Mouse (Mus musculus): Measurements from ENCODE around the gene Ints13. TPM values are rescaled to one million over a fixed set of nuclear protein-coding genes. Genes with fewer than 3 reads are reported as not detected.

Ints13 gene
- total RNA-seq, 1 experiment = 69.2 TPM

GRCm38 (mm10) chr6:146514531-146514948, 63.1 kb downstream of the Ints13 start:
- DNase-seq (ENCODE audit: low read depth, low spot score) = no peak
- in situ Hi-C loops (cut with MboI; ENCODE audit: low sequenced_read_pairs in 2 of 2, unreplicated experiment in 2 of 2) = no loop called here
- Histone ChIP-seq H3K27ac (ENCODE audit: insufficient read depth, low read depth, low read length, poor library complexity, severe bottlenecking) (no peak overlapping the region), H3K36me3 (ENCODE audit: control insufficient read depth, insufficient read depth, low read length, poor library complexity, severe bottlenecking) (no peaks in the 10 kb centered on the region), H3K4me1 (ENCODE audit: control insufficient read depth in 2 of 2, insufficient read depth in 2 of 2, low read length in 2 of 2, poor library complexity in 1 of 2) (no peaks in the 10 kb centered on the region), H3K9ac (ENCODE audit: insufficient read depth, low read depth, low read length, poor library complexity, severe bottlenecking) (no peak overlapping the region), H3K4me3 (ENCODE audit: insufficient read depth in 1 of 2, low read depth in 1 of 2, low read length in 2 of 2, poor library complexity in 1 of 2, severe bottlenecking in 1 of 2) (no peak overlapping the region), H3K9me3 (ENCODE audit: control insufficient read depth, insufficient read depth, low read depth, low read length) (no peaks in the 10 kb centered on the region)
- no peak for TF ChIP-seq HCFC1 (IDR thresholded peaks at IDR 0.05; ENCODE audit: borderline replicate concordance, insufficient read depth, low read length)
- no peak for TF ChIP-seq ZC3H11A (IDR thresholded peaks at IDR 0.05; ENCODE audit: borderline replicate concordance, low read depth, low read length)
- no peak for TF ChIP-seq MAFK (IDR thresholded peaks at IDR 0.05; ENCODE audit: insufficient read depth, low read depth, low read length)
- no peak for TF ChIP-seq ZNF384 (IDR thresholded peaks at IDR 0.05; ENCODE audit: low read depth, low read length)
- no peak for TF ChIP-seq CHD2 (IDR thresholded peaks at IDR 0.05; ENCODE audit: low read depth, low read length)

GRCm38 (mm10) chr6:146513899-146514298, 63.7 kb downstream of the Ints13 start:
- Histone ChIP-seq H3K9me3 (ENCODE audit: control insufficient read depth, insufficient read depth, low read depth, low read length) (no peaks in the 10 kb centered on the region), H3K4me3 (ENCODE audit: insufficient read depth in 1 of 2, low read depth in 1 of 2, low read length in 2 of 2, poor library complexity in 1 of 2, severe bottlenecking in 1 of 2) (no peak overlapping the region), H3K36me3 (ENCODE audit: control insufficient read depth, insufficient read depth, low read length, poor library complexity, severe bottlenecking) (no peaks in the 10 kb centered on the region), H3K27ac (ENCODE audit: insufficient read depth, low read depth, low read length, poor library complexity, severe bottlenecking) (no peak overlapping the region), H3K4me1 (ENCODE audit: control insufficient read depth in 2 of 2, insufficient read depth in 2 of 2, low read length in 2 of 2, poor library complexity in 1 of 2) (no peaks in the 10 kb centered on the region), H3K9ac (ENCODE audit: insufficient read depth, low read depth, low read length, poor library complexity, severe bottlenecking) (no peak overlapping the region)
- in situ Hi-C loops (cut with MboI; ENCODE audit: low sequenced_read_pairs in 2 of 2, unreplicated experiment in 2 of 2) = no loop called here
- TF ChIP-seq MAFK (IDR thresholded peaks at IDR 0.05; ENCODE audit: insufficient read depth, low read depth, low read length) = no peak
- no peak for TF ChIP-seq HCFC1 (IDR thresholded peaks at IDR 0.05; ENCODE audit: borderline replicate concordance, insufficient read depth, low read length)
- DNase-seq (ENCODE audit: low read depth, low spot score) = no peak

- no peak for DNase-seq (ENCODE audit: low read depth, low spot score)
- TF ChIP-seq HCFC1 (IDR thresholded peaks at IDR 0.05; ENCODE audit: borderline replicate concordance, insufficient read depth, low read length) (no peak), CHD2 (IDR thresholded peaks at IDR 0.05; ENCODE audit: low read depth, low read length) (no peak), ZNF384 (IDR thresholded peaks at IDR 0.05; ENCODE audit: low read depth, low read length) (no peak), ZC3H11A (IDR thresholded peaks at IDR 0.05; ENCODE audit: borderline replicate concordance, low read depth, low read length) (no peak), MAFK (IDR thresholded peaks at IDR 0.05; ENCODE audit: insufficient read depth, low read depth, low read length) (no peak)
Observed at GRCm38 (mm10) chr6:146513384-146513783, 64.3 kb downstream of the Ints13 start.

GRCm38 (mm10) chr6:146511511-146511910, 66.1 kb downstream of the Ints13 start:
- Histone ChIP-seq H3K9ac (ENCODE audit: insufficient read depth, low read depth, low read length, poor library complexity, severe bottlenecking) (no peak overlapping the region), H3K4me3 (ENCODE audit: insufficient read depth in 1 of 2, low read depth in 1 of 2, low read length in 2 of 2, poor library complexity in 1 of 2, severe bottlenecking in 1 of 2) (no peak overlapping the region), H3K27ac (ENCODE audit: insufficient read depth, low read depth, low read length, poor library complexity, severe bottlenecking) (no peak overlapping the region), H3K36me3 (ENCODE audit: control insufficient read depth, insufficient read depth, low read length, poor library complexity, severe bottlenecking) (no peaks in the 10 kb centered on the region), H3K9me3 (ENCODE audit: control insufficient read depth, insufficient read depth, low read depth, low read length) (no peaks in the 10 kb centered on the region), H3K4me1 (ENCODE audit: control insufficient read depth in 2 of 2, insufficient read depth in 2 of 2, low read length in 2 of 2, poor library complexity in 1 of 2) (no peaks in the 10 kb centered on the region)
- TF ChIP-seq CHD2 (IDR thresholded peaks at IDR 0.05; ENCODE audit: low read depth, low read length) (no peak), ZNF384 (IDR thresholded peaks at IDR 0.05; ENCODE audit: low read depth, low read length) (no peak), HCFC1 (IDR thresholded peaks at IDR 0.05; ENCODE audit: borderline replicate concordance, insufficient read depth, low read length) (no peak), ZC3H11A (IDR thresholded peaks at IDR 0.05; ENCODE audit: borderline replicate concordance, low read depth, low read length) (no peak), MAFK (IDR thresholded peaks at IDR 0.05; ENCODE audit: insufficient read depth, low read depth, low read length) (no peak)
- no peak for DNase-seq (ENCODE audit: low read depth, low spot score)
- in situ Hi-C loops (cut with MboI; ENCODE audit: low sequenced_read_pairs in 2 of 2, unreplicated experiment in 2 of 2) = no loop called here

More at GRCm38 (mm10) chr6:146513384-146513783, 64.3 kb downstream of the Ints13 start:
- in situ Hi-C loops (cut with MboI; ENCODE audit: low sequenced_read_pairs in 2 of 2, unreplicated experiment in 2 of 2) = no loop called here
- no peaks in the 10 kb centered on the region for H3K4me1 ChIP-seq (ENCODE audit: control insufficient read depth in 2 of 2, insufficient read depth in 2 of 2, low read length in 2 of 2, poor library complexity in 1 of 2)
- no peak overlapping the region for H3K4me3 ChIP-seq (ENCODE audit: insufficient read depth in 1 of 2, low read depth in 1 of 2, low read length in 2 of 2, poor library complexity in 1 of 2, severe bottlenecking in 1 of 2)
- no peak overlapping the region for H3K9ac ChIP-seq (ENCODE audit: insufficient read depth, low read depth, low read length, poor library complexity, severe bottlenecking)
- H3K9me3 ChIP-seq (ENCODE audit: control insufficient read depth, insufficient read depth, low read depth, low read length) = no peaks in the 10 kb centered on the region
- no peaks in the 10 kb centered on the region for H3K36me3 ChIP-seq (ENCODE audit: control insufficient read depth, insufficient read depth, low read length, poor library complexity, severe bottlenecking)
- no peak overlapping the region for H3K27ac ChIP-seq (ENCODE audit: insufficient read depth, low read depth, low read length, poor library complexity, severe bottlenecking)

DNA sequence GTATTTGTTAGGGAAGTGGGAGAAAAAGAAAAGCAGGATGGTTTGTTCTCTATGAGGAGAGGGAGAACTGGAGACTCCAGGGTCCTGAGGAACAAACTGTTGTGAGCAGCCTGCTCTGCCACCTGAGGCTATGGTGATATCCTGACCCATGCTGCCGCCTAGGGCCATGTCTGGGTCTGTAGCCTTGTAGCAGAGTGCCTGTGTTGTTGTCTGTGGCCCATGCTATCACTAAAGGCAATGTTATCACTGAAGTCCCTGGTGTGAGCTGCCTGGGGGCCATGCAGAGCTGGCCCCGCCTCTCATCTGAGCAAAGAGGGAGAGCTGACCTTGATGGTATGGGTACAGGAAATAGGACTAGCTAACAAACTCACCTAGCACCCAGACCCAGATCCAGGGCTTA, 67.7 kb downstream of the Ints13 start:
- H3K9ac ChIP-seq (ENCODE audit: insufficient read depth, low read depth, low read length, poor library complexity, severe bottlenecking) = no peak overlapping the region
- H3K9me3 ChIP-seq (ENCODE audit: control insufficient read depth, insufficient read depth, low read depth, low read length) = no peaks in the 10 kb centered on the region
- no peaks in the 10 kb centered on the region for H3K36me3 ChIP-seq (ENCODE audit: control insufficient read depth, insufficient read depth, low read length, poor library complexity, severe bottlenecking)
- TF ChIP-seq HCFC1 (IDR thresholded peaks at IDR 0.05; ENCODE audit: borderline replicate concordance, insufficient read depth, low read length) (no peak), CHD2 (IDR thresholded peaks at IDR 0.05; ENCODE audit: low read depth, low read length) (no peak), MAFK (IDR thresholded peaks at IDR 0.05; ENCODE audit: insufficient read depth, low read depth, low read length) (no peak), ZNF384 (IDR thresholded peaks at IDR 0.05; ENCODE audit: low read depth, low read length) (no peak), ZC3H11A (IDR thresholded peaks at IDR 0.05; ENCODE audit: borderline replicate concordance, low read depth, low read length) (no peak)
- in situ Hi-C loops (cut with MboI; ENCODE audit: low sequenced_read_pairs in 2 of 2, unreplicated experiment in 2 of 2) = no loop called here
- no peaks in the 10 kb centered on the region for H3K4me1 ChIP-seq (ENCODE audit: control insufficient read depth in 2 of 2, insufficient read depth in 2 of 2, low read length in 2 of 2, poor library complexity in 1 of 2)
- H3K27ac ChIP-seq (ENCODE audit: insufficient read depth, low read depth, low read length, poor library complexity, severe bottlenecking) = no peak overlapping the region
- no peak overlapping the region for H3K4me3 ChIP-seq (ENCODE audit: insufficient read depth in 1 of 2, low read depth in 1 of 2, low read length in 2 of 2, poor library complexity in 1 of 2, severe bottlenecking in 1 of 2)
- DNase-seq (ENCODE audit: low read depth, low spot score) = no peak
